Mouse (Mus musculus) erythroblast, embryonic 14.5 days (primary cell): ENCODE results near the gene Arhgef28. TPM values are rescaled to one million over a fixed set of nuclear protein-coding genes. Genes with fewer than 3 reads are reported as not detected.

Source experiments
- H3K27me3 ChIP-seq: 2 replicates; pipeline ENCODE4 v1.6.1; 2012; ENCODE audit warnings: inconsistent platforms; ENCODE audit not compliant: control insufficient read depth
- H3K36me3 ChIP-seq: 2 replicates; pipeline ENCODE4 v1.6.1; 2012; ENCODE audit warnings: mild to moderate bottlenecking, inconsistent platforms; ENCODE audit not compliant: control insufficient read depth
- H3K4me1 ChIP-seq: 2 replicates; pipeline ENCODE4 v1.6.1; 2012; ENCODE audit warnings: inconsistent platforms; ENCODE audit not compliant: control insufficient read depth
- H3K4me3 ChIP-seq: replicated peaks from 2 replicates; pipeline ENCODE3; 2012; ENCODE audit warnings: moderate library complexity, mild to moderate bottlenecking, inconsistent platforms
- H3K9me3 ChIP-seq: 2 replicates; pipeline ENCODE4 v1.6.1; 2012; ENCODE audit warnings: low read length, inconsistent platforms, mixed read lengths; ENCODE audit not compliant: control insufficient read depth
- GATA1 ChIP-seq: IDR thresholded peaks from 2 replicates; pipeline ENCODE4 v1.6.1; 2012; ENCODE audit warnings: low read length, inconsistent platforms, mixed read lengths
- TAL1 ChIP-seq: IDR thresholded peaks from 3 replicates; pipeline ENCODE4 v1.6.1; 2012; ENCODE audit warnings: low read length, inconsistent platforms, mixed read lengths
- polyA plus RNA-seq: library from polyadenylated mRNA; stranded (reverse); fragments of >175 nt; gene quantifications from 2 replicates; pipeline ENCODE4 v1.2.3, GENCODE M21; 2012

The Arhgef28 gene
- polyA plus RNA-seq, 1 experiment, result 0.07 TPM

GRCm38 (mm10) chr13:98003690-98004089 lies 202.5 kb downstream of the Arhgef28 start:
- H3K9me3 ChIP-seq, result no peaks in the 10 kb centered on the region
- H3K4me1 ChIP-seq, result no peaks in the 10 kb centered on the region
- H3K27me3 ChIP-seq, result no peaks in the 10 kb centered on the region
- no peak overlapping the region for H3K4me3 ChIP-seq
- no peak for TF ChIP-seq TAL1
- TF ChIP-seq GATA1, result no peak
- H3K36me3 ChIP-seq, result no peaks in the 10 kb centered on the region

GRCm38 (mm10) chr13:98002598-98002997 lies 203.6 kb downstream of the Arhgef28 start:
- Histone ChIP-seq H3K9me3 (no peaks in the 10 kb centered on the region), H3K36me3 (no peaks in the 10 kb centered on the region), H3K27me3 (no peaks in the 10 kb centered on the region), H3K4me1 (no peaks in the 10 kb centered on the region), H3K4me3 (no peak overlapping the region)
- TF ChIP-seq TAL1 (no peak), GATA1 (no peak)

GRCm38 (mm10) chr13:98002121-98002520 lies 204.1 kb downstream of the Arhgef28 start:
- Histone ChIP-seq H3K4me3 (no peak overlapping the region), H3K4me1 (no peaks in the 10 kb centered on the region), H3K27me3 (no peaks in the 10 kb centered on the region), H3K9me3 (no peaks in the 10 kb centered on the region), H3K36me3 (no peaks in the 10 kb centered on the region)
- TF ChIP-seq GATA1, result no peak
- no peak for TF ChIP-seq TAL1

GRCm38 (mm10) chr13:98001719-98002118 lies 204.5 kb downstream of the Arhgef28 start:
- TF ChIP-seq GATA1, result no peak
- no peak for TF ChIP-seq TAL1
- Histone ChIP-seq H3K9me3 (no peaks in the 10 kb centered on the region), H3K4me1 (no peaks in the 10 kb centered on the region), H3K4me3 (no peak overlapping the region), H3K36me3 (no peaks in the 10 kb centered on the region), H3K27me3 (no peaks in the 10 kb centered on the region)

GRCm38 (mm10) chr13:98000841-98001240 lies 205.4 kb downstream of the Arhgef28 start:
- TF ChIP-seq GATA1 (no peak), TAL1 (no peak)

GRCm38 (mm10) chr13:97999130-97999529 lies 207.1 kb downstream of the Arhgef28 start:
- Histone ChIP-seq H3K4me1 (no peaks in the 10 kb centered on the region), H3K4me3 (no peak overlapping the region), H3K9me3 (no peaks in the 10 kb centered on the region), H3K36me3 (no peaks in the 10 kb centered on the region), H3K27me3 (no peaks in the 10 kb centered on the region)
- TF ChIP-seq GATA1 (no peak), TAL1 (no peak)

More at GRCm38 (mm10) chr13:98000841-98001240, 205.4 kb downstream of the Arhgef28 start:
- Histone ChIP-seq H3K4me1 (no peaks in the 10 kb centered on the region), H3K27me3 (no peaks in the 10 kb centered on the region), H3K9me3 (no peaks in the 10 kb centered on the region), H3K4me3 (no peak overlapping the region), H3K36me3 (no peaks in the 10 kb centered on the region)

- no peaks in the 10 kb centered on the region for H3K4me1 ChIP-seq
- H3K9me3 ChIP-seq, result no peaks in the 10 kb centered on the region
- H3K4me3 ChIP-seq, result no peak overlapping the region
- H3K27me3 ChIP-seq, result no peaks in the 10 kb centered on the region
- TF ChIP-seq GATA1, result no peak
- no peak for TF ChIP-seq TAL1
- no peaks in the 10 kb centered on the region for H3K36me3 ChIP-seq
These were observed 207.7 kb downstream of the Arhgef28 start for GRCm38 (mm10) chr13:97998570-97998969.

- Histone ChIP-seq H3K36me3 (no peaks in the 10 kb centered on the region), H3K4me1 (no peaks in the 10 kb centered on the region), H3K27me3 (no peaks in the 10 kb centered on the region), H3K9me3 (no peaks in the 10 kb centered on the region), H3K4me3 (no peak overlapping the region)
- TF ChIP-seq TAL1, result no peak
- no peak for TF ChIP-seq GATA1
These were observed 215.3 kb downstream of the Arhgef28 start for GRCm38 (mm10) chr13:97990939-97991338.

GRCm38 (mm10) chr13:97988796-97989195 lies 217.4 kb downstream of the Arhgef28 start:
- Histone ChIP-seq H3K36me3 (no peaks in the 10 kb centered on the region), H3K27me3 (no peaks in the 10 kb centered on the region), H3K4me1 (no peaks in the 10 kb centered on the region), H3K9me3 (no peaks in the 10 kb centered on the region), H3K4me3 (no peak overlapping the region)
- TF ChIP-seq TAL1, result no peak
- no peak for TF ChIP-seq GATA1

GRCm38 (mm10) chr13:97986691-97987090 lies 219.5 kb downstream of the Arhgef28 start:
- TF ChIP-seq GATA1 (no peak), TAL1 (no peak)
- H3K27me3 ChIP-seq, result no peaks in the 10 kb centered on the region
- no peaks in the 10 kb centered on the region for H3K9me3 ChIP-seq
- H3K4me1 ChIP-seq, result no peaks in the 10 kb centered on the region
- no peaks in the 10 kb centered on the region for H3K36me3 ChIP-seq
- no peak overlapping the region for H3K4me3 ChIP-seq
